Mouse (Mus musculus) embryo, embryonic 9.5 days (tissue): ENCODE measurements at regions not wholly inside any gene's neighbourhood (a gene's known extent, or its start where the extent isn't known, plus 50 kb on each side); places are given as distances from the start of the nearest gene placed in this dataset.

Experiments
- DNase-seq: peaks from one replicate; pipeline ENCODE4 v3.0.0-alpha.2; 2017; ENCODE audit errors: extremely low spot score

- DNase-seq = no peak
These were observed 77.7 kb downstream of the Fam76b start for GRCm38 (mm10) chr9:13905086-13905669.

DNA sequence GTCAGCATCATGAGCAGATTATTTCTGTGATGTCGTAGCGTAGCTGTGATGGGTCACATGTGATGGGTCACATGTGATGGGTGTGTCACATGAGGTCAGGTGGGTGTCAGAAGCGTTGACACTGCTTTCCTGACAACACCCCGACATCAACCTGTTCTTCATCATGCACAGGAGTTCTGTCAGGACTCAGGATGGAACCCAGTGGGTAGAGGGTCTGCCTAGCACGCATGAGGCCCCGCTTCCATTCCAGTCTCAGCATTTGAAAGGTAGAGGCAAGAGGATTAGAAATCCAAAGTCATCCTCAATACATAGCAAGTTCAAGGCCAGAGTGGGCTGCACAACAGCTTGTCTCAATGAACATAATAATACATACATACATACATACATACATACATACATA lies 79.2 kb downstream of the Fam76b start:
- no peak for DNase-seq

DNA sequence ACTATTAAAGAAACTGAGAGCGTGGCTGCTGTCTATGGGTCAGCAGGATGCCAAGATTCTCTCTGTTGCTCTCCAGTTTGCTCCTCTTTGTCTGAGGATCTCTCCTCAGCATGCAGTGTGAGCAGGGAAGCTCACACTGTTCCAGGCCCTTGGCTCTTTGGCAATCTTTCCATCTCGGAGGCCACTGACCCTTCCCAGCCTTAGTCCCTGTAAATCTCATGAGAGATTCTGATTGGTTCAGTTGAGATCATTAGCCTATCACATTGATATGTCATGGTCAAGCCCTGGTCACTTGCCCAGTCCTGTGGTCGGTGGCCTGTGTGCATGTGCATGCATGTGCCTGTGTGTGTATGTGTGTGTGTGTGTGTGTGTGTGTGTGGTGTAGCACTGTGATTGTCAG lies 82.1 kb downstream of the Fam76b start:
- no peak for DNase-seq

DNA sequence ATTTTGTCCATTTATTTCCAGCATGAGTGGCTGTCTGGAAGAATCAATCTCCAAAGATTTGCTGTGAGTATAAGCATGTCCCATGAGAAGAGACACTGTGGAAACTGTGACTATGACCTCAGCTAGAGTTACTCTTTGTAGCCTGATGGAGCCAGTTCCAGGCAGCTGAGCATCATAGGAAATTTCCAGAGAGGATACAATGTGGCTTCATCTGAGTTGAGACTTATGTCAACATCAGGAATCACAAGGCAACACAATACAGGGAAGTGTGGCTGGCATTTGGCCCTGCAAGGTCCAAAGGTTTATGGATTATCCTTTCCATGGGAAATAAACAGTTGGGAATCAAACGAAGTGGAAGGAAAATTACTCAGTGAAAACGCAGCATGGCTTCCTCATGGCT lies 82.6 kb downstream of the Fam76b start:
- no peak for DNase-seq

GRCm38 (mm10) chr9:13913459-13913858 lies 85.9 kb downstream of the Fam76b start:
- no peak for DNase-seq

DNA sequence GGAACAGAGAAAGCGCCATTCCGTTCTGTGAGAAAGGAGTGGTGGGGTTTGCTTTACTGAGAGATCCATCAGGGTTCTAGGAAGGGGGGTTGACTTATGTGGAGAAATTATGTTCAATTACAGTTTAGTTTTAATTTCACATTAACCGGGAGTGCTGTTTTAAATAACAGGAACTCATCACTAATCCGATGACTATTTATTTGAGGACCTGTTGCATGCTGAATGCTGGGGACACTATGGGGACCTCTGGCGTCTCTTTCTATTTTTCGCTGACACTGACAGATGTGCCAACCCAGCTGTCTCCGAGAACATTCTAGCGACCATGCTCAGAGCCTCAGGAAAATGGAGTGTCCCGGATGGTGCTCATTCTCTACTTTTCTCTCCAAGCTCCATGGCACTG lies 86.6 kb downstream of the Fam76b start:
- no peak for DNase-seq

GRCm38 (mm10) chr9:13914847-13915246 lies 87.3 kb downstream of the Fam76b start:
- DNase-seq = no peak

- DNase-seq = no peak
These were observed 89.3 kb downstream of the Fam76b start for GRCm38 (mm10) chr9:13916837-13917236.

- peak; percentile 9 for DNase-seq
These were observed 91.2 kb downstream of the Fam76b start for GRCm38 (mm10) chr9:13918606-13919202.

- DNase-seq = peak; percentile 4
These were observed 92.4 kb downstream of the Fam76b start for GRCm38 (mm10) chr9:13919739-13920410.

DNA sequence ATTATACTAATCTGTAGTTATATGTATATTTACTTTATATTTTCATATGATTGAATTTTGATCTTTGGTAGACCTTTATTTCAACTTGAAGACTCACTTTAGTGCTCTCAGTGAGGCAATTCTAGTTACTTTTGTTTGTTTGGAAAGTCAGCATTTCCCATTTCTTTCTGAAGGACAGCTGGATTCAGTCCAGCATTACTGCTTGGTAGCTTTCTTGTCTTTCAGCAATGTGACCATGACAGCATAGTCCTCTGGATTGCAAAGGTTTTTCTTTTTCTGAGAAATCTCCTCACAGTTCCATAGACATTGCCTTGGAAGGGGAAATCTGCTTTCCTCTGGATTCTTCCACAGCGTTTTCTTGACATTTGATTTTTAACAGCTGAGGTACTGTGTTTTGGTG lies 93.1 kb downstream of the Fam76b start:
- no peak for DNase-seq

GRCm38 (mm10) chr9:13932001-13932508 lies 104.5 kb downstream of the Fam76b start:
- no peak for DNase-seq

GRCm38 (mm10) chr9:13933404-13933803 lies 105.9 kb downstream of the Fam76b start:
- DNase-seq = no peak

- no peak for DNase-seq
These were observed 109.8 kb downstream of the Fam76b start for GRCm38 (mm10) chr9:13937301-13937700.

GRCm38 (mm10) chr9:13946519-13946918 lies 119.0 kb downstream of the Fam76b start:
- DNase-seq = no peak

- no peak for DNase-seq
These were observed 124.6 kb downstream of the Fam76b start for GRCm38 (mm10) chr9:13952157-13952556.

DNA sequence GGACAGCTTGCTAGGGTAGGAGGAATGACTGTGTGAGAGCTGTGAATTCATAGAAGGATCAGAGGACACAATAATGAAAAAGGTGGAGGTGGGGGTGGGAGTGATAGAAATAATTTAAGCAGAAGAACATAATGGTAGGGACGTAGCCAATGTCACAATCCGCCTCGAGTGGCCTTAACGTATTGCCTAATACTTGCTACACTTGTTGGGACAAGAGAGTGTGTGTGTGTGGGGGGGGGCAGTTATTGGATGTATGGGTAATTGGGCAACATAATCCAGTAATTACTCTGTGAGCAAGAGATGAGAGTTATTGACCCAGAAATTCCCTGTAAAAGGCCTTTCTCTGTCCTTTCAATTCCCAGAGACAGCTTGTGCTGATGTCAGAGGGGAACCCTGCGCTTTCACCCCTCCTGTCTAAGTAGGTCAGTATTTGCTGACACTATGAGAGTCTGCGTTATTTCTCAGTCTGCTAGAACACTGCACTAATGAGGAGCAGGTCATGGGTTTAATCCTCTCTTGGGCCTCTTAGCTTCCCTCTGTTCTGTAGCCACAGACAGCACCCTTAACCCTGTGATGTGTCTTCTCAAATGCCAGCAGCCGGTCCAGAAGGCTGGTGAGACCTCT lies 135.7 kb downstream of the Fam76b start:
- DNase-seq = no peak

- no peak for DNase-seq
These were observed 136.3 kb downstream of the Fam76b start for GRCm38 (mm10) chr9:13963796-13964195.

DNA sequence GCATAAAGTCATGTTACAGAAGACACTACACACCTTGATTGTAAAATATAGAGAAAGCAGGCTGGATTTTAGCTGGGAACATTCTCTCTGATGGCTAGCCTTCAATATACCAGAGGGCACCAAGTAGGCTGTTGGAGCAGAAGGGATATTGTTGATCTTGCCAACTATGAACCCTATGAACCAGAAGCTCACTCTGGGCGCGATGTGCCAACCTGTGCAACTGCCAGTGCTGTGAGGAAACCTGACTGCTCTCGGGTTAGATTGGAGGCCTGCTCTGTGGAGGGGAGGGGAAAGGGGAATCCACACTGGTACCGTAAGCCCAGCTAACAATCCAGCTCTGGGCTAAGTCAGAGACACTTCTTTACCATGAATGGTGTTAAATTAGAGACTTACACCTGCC lies 136.7 kb downstream of the Fam76b start:
- no peak for DNase-seq

DNA sequence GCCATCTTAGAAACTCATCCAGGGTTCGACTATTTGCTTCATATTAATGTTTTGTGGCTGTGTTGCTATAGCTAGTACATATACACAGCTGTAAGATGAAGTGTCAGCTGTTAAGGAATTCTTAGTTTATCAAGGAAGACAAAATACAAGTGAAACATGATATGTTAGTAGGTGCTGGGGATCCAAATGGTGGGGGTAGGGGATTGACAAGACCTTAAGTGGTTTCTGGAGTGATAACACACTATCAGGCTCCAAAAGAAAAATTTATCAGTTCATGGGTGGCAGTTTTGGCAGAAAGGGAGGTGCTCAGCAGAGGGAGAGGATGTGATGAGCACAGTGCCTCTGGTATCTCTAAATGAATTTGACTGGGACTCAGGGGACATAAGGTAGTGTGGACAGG lies 138.7 kb downstream of the Fam76b start:
- no peak for DNase-seq

GRCm38 (mm10) chr9:13969262-13969661 lies 141.7 kb downstream of the Fam76b start:
- no peak for DNase-seq

DNA sequence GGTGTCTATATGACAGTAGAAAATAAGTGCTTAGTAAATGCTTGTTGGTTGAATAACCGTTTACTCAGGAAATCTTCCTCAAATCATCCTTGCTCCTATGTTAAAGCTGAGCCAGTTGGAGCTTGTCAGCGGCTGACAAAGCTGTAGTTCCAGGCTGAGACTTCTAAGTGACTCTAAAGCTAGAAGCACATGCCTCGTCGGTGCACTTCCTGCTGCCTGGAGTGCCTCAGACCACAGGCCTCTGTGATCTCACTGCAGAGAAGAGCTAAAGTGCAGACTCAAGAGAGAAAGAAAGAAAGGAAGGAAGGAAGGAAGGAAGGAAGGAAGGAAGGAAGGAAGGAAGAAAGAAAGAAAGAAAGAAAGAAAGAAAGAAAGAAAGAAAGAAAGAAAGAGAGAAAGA lies 146.1 kb downstream of the Fam76b start:
- no peak for DNase-seq

DNA sequence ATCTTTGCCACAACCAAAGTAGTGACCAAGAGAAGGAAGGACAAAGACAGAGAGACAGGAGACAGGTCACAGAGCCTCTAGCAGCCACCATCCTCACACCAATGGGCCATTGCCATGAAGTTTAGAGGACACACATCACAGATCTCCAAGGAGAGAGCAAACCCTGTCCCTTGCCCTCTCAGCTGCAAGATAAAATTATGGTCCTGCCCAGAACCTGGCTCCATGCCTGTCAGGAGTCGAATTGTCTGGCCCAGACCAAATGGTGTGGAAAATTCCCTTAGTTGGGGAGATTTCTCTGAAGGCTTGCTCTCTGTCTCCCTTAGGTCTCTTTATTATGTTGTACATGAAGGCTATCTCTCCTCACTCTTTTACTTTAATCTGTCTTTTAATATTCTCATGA lies 147.4 kb downstream of the Fam76b start:
- no peak for DNase-seq
